Mouse (Mus musculus) brain, embryonic 14.5 days (tissue): ENCODE results near the gene Cstl1.

ENCODE experiments used
- CTCF ChIP-seq: fragments of 200-500 bp; IDR thresholded peaks from 2 replicates; pipeline ENCODE4 v1.5.1; 2012; ENCODE audit warnings: inconsistent platforms, mild to moderate bottlenecking, moderate library complexity, borderline replicate concordance; ENCODE audit not compliant: insufficient read depth, insufficient read length; ENCODE audit errors: extremely low read depth
- POLR2A ChIP-seq: fragments of 200-500 bp; IDR thresholded peaks from 2 replicates; pipeline ENCODE4 v1.6.1; 2012; ENCODE audit warnings: mild to moderate bottlenecking, inconsistent platforms, borderline replicate concordance; ENCODE audit not compliant: poor library complexity, insufficient read depth, insufficient read length, severe bottlenecking; ENCODE audit errors: extremely low read depth

DNA sequence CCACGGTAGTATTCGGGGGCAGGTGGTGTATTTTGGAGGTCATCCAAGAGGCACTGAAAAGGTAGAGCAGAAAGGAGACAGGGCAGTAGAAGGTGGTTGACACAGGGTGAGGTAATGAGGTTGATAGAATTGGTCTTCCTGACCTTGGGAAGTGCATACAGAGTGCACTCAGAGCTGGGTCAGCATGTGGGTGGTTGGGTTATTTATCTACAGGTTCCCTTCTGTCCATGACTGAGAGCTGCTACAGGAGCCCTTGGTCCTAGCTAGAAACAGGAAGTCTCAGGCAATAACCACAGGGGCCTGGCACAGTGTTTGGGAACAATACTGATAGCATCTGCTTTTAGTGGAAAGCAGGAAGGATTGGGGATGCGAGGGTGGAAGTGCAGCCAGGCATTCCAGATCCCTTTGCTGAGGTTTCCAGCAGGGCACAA is 51.3 kb downstream of the Cstl1 start:
- TF ChIP-seq CTCF (no peak), POLR2A (no peak)
